Mouse (Mus musculus): Measurements from ENCODE around the gene Bcl2l2.

Bcl2l2 gene

DNA sequence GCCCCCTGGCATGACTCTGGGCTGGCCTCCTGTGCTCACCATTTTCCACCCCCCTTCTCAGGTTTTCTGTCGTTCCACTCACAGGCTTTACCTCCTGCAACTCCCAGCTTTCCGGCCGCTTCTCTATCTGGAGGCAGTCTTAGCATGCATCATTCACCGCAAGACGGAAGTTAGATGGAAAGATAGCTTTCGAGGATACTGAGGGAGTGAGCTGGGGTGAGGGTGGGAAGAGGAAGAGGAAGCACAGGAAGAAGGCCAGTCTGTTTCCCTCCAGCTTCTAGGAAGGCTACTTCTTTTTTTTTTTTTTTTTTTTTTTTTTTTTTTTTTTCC is 53.6 kb downstream of the Bcl2l2 start:
- no peak for DNase-seq (ENCODE audit: low spot score)

- DNase-seq (ENCODE audit: low spot score) = no peak
Observed at GRCm38 (mm10) chr14:54937361-54938182, 54.4 kb downstream of the Bcl2l2 start.
